Mouse (Mus musculus) R1 (cell line): ENCODE data around the gene Exoc3l4.
A peak's percentile ranks its signal among the peaks of the same experiment; 100 is the strongest.

Experiments
- DNase-seq: peaks from one replicate; pipeline ENCODE4 v3.0.0-alpha.2; 2018; ENCODE audit warnings: low read depth, low spot score

Exoc3l4 gene

DNA sequence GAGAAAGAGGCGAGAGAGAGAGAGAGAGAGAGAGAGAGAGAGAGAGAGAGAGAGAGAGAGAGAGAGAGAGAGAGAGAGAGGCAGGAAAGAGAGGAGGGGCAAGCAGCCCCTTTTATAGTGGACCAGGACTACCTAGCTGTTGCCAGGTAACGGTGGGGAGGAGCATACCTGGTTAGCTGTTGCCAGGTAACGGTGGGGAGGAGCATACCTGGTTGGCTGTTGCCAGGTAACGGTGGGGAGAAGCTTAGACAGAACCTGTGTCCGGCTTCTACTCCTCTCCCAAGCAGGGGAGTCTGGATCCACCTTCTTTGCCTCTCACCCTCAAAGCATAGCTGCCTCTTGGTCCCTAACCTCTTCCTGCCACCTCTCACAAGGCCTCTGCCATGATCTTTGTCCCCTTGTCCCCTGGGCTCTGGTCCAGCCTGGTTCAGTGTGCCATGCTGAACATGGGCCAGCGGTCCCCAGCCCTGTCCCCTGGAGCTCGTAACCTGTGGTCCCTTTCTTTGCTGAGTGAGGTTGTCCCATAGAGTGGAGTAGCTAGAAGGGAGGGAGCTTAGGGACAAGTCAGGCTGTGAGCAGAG is 17.4 kb downstream of the Exoc3l4 start:
- DNase-seq: peak; percentile 87

DNA sequence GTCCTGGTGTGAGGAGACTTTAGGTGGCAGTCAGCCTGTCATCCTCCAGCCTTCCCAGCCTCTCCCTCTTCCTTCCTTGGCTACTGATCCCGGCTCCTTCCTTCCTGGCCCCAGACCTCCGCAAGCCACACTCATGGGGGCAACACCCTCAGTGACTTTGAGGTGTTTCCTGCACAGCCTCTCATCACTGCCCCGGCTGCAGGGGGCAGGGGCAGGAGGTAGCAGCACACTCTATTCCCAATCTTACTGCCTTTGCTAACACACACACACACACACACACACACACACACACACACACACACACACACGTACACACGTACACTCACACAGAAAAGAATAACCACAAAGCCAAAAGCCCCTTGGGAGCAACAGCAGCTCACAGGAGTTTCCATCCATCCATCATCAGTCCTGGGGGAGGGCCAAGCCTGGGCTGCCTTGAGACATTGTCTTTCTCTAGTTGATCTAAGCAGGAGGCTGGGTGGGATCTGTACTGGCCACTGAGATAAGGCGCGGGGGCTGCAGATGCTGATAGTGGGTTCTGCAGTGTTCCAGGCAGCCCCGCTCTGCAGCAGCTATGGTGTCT is 18.0 kb downstream of the Exoc3l4 start:
- no peak for DNase-seq

DNA sequence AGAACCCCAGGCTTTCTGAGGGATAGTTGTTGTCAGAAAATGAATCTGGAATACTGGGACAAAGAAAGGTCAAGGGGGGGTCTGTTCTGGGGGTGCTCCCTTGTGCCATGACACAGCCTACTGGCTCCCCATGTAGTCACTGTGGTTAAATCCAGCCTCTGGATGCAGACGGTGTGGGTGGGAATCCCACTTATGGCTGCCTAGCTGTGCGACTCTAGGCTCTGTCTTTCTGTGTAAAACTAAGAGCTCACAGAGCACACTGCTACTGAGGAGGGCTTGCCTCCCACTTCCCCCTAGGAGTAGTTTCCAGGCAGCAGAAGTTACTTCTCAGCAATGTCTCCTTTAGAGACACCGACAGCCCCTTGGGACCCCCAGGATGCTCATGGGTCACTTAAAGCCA is 19.4 kb downstream of the Exoc3l4 start:
- no peak for DNase-seq

DNA sequence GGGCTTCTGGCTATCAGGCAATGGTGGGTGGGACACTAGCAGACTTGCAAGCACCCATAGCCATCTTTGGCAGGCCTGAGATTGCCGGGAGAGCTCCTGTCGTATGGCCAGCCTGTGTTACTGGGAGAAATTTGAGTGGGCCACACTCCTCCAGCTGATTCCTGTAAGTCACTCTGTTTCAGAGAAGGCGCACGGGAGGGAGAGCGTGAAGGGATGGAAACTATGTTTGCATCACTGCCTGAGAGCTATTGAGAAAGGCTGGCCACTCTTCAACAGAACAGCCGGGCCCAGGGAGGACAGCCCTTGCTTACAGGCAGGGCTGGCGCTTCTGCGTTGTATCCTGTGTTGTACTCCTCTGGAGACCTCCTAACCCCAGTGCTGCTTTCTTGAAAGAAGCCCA is 19.8 kb downstream of the Exoc3l4 start:
- no peak for DNase-seq

DNA sequence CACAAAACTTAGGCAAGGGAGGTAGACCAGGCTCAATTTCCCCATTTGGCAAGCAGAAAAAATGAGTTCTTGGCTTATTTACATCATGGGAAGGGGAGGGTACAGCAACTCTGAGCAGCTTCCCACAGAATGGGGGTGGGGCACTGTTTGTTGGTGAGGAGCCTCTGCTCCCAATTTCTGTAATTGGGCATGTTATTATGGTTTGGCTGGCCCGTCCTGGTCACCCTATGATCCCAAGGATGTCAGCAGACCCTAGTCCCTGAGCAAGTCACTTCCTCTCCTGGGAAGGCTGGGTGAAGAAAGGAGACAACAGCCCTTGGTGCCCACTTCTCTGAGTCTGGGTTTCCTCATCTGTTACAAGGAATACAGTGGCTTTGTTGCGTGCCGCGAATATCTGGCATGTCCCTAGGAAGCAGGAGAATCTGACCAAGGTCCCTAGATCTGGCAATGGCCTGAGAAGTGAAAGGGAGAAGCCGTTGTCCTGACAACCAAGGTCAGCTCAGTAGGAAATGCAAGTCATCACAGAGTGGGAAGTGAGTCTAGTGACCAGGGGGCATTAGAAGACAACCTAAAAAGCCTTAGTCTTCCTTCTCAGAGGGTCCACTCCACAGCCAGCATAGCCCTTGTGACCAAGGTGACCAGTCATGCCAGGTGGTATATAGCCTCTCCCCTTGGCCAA is 20.5 kb downstream of the Exoc3l4 start:
- DNase-seq: peak; percentile 27

DNA sequence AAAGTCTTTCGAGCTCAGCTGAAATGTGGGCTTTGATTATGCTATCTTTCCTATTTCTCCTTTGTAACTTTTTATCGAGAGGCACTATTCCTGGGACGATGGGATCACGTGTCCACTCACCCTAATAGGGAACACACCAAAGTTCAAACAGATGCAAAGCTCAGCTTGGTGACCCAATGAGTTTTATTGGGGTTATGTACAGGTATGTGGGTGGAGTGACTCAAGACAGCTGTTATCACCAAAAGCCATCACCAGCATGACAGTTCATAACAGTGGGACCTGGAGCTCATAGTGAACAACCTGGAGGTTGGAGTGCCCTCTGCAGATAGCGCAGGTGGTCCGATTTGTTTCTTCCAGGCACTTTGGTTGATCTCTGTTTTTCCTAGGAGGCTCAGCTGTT is 22.0 kb downstream of the Exoc3l4 start:
- no peak for DNase-seq

DNA sequence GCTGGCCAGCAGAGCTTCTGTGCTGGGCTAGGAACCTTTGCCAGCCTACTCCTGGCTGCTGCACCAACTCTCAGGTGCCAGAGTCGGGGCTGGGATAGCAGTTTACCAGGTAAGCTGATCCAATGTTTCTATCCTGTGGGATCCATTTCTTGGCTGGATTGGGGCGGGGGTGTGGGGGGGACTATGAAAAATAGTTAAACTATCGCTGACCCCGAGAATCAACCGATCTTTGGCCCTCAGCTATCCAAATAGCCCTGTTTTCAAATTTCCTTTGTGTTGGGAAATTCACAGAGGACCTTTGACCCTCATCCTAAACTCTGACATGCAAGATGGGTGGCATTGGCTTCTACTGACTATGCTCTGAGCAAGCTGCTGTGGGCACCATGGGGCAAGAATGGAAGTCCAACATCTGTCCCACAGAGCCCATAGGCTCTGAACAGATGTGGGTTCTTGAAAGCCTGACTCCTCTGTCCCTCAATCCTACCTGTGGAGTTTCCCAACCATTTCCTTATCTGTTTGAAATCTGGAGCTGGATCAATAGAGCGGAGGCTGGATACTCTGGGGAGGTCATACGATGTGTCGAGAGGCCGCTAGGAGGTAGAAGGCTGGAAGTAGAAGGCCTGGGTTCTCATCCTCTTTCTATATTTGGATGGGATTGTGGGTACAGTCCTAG is 24.0 kb downstream of the Exoc3l4 start:
- DNase-seq: no peak

DNA sequence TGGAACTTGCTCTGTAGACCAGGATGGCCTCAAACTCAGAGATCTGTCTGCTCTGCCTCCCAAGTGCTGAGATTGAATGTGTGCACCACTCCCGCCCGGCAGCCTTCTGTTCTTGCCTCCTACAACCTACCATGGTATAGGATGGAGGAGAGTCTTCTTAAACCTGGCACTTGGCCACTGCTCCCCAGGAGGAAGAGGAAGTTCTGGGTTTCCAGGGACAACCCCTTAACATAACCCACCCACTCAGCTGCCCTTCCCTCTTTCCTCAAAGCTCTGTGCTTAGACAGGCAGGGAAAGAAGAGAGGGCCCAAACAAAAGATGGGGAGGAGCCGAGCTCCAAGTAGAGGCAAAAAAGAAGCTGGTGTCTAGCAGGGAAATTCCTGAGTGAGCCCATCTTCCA is 24.7 kb downstream of the Exoc3l4 start:
- peak; percentile 51 for DNase-seq

DNA sequence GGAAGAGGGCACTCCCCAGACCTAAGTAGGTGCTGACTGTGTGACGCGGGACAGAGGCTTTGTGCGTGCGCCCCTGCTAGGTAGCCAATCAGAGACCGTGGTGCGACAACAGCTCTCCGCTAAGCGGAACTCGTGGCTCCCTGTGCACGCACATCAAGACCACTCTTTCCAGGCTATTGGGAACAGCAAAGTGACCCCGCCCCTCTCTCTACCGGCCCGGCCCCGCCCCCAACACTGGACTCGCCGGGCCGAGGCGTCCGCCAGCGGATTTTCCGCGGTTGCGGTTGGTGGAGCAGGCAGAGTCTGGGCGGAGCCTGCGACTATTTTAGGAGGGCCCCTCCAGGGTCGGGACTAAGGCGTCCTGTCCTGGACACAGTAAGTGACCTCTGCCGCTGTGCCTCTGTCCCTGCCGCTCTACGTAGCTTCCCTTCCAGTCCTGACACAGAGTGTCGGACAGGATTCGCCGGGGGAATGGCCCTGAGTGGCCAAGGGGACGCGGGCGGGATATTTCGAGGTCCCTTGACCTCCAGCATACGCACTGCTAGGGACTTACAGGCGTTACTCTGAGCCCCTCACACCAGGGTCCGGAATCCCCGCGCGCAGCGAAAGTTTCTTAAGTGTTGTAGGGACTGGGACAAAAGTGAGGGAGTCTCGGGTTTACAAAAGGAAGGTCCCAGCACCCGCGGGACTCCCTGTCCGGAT is 25.6 kb downstream of the Exoc3l4 start, which contains the start of gene Tnfaip2:
TSS of gene Tnfaip2 (plus strand) at position 161 of the 702 bp plus-strand sequence.
- peak; percentile 72 for DNase-seq

DNA sequence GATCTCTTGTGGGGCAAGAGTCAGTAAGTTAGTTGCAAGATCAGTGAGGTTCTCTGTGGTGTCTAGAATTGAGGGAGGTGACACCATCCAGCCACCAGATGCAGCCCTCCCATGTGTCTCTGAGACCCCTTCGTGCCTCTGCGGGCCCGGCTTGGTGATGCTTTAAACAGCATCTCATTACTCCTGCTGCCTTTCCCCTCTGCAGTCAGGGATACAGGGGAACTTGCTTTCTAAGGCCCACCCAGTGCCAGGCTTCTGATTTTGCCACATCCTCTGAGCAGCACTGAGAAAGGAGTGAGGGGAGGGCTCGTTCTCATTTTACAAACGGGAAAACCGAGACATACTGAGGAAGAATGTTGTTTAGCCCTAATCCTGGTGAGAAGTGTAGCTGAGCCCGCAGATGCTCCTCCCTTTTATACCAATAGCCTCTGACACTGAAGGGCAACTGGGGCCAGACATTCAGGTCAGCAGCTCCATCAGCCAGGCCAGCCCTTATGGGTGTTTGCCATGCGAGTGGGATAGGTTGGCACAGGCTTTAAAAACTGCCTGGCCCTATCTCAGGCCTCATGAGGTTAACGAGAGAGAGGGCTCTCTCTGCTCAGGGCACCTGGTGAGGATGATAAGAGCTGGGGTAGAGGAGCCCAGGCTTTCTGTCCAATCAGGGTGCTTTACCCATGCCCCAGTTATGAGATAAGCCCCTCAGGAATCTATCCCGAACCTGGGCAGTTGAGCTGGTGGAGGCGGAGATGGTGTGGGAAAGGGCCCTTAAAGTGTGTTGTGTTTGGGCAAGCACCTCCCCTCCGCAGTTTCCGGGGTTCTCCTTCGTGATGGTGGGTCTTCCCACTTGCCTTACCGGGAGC is 26.4 kb downstream of the Exoc3l4 start:
- DNase-seq: no peak

DNA sequence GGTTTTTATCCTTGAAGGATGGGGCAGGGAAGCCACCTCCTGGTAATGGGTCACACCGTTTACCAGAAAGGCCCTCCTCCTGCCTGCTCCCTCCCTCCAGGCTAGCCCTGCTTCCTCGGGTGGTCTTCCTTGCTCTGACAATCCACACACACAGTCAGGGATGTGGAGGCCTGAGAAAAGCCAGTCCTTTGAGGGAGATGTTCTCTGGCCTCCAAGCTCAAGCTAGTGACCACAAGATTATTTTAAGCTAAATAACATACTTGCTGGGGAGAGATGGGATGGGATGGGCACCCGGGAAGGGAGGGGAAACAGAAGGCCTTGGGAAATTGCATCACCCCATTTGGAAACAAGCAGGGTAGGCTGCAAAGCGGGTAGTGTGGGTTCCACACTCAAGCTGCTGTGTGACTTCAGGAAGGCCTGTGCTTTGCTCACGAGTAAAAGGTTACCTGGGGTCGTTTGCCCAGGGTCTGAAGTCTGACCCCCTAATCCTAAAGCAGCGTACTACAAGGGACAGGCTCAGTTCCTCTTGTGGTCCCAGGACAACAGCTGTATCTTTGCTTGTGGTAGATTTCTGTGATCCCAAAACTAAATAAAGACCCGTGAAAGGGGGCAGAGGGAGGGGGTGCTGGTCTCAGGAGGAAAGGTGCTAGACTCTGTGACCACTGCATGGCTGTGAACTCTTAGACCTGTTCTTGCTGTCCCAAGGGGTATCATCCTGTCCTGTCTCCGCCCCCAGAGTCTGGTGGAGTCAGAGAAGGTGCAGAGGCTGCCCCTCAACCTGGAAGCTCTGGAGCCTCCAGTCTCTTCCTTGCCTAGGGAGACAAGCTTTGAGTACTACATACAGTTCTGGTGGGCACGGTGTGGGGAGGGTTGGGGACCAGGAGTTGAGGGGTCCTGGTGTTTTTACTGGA is 27.4 kb downstream of the Exoc3l4 start:
- no peak for DNase-seq

DNA sequence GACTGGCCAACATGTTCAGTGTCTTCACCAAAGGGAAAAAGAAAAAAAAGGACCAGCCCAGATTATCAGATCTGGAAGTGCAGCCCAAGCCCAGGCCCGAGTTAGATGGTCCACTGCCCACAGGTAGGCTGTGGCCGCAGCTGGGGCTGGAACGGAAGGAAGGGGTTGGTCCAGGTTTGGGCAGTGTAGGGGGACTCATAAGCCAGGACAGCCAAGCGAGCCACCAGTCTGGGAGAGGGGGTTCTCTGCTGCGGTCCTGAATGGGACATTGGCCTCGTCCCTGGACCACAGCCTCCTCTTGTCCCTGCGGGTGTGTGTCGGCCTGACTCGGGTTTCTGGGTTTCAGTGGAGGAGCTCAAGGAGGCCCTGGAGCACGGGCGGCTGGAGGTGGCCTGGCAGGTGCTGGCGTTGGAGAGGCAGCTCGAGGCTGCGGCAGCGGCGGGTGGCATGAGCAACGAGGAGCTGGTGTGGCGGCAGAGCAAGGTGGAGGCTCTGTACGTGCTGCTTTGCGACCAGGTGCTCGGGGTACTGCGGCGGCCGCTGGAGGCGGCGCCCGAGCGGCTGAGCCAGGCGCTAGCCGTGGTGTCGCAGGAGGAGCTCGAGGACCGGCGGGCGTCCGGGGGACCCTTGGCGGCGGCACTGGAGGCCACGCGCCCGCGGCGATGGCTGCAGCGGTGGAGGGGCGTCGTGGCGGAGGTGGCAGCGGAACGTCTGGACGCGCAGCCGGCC is 28.5 kb downstream of the Exoc3l4 start:
- DNase-seq: no peak

DNA sequence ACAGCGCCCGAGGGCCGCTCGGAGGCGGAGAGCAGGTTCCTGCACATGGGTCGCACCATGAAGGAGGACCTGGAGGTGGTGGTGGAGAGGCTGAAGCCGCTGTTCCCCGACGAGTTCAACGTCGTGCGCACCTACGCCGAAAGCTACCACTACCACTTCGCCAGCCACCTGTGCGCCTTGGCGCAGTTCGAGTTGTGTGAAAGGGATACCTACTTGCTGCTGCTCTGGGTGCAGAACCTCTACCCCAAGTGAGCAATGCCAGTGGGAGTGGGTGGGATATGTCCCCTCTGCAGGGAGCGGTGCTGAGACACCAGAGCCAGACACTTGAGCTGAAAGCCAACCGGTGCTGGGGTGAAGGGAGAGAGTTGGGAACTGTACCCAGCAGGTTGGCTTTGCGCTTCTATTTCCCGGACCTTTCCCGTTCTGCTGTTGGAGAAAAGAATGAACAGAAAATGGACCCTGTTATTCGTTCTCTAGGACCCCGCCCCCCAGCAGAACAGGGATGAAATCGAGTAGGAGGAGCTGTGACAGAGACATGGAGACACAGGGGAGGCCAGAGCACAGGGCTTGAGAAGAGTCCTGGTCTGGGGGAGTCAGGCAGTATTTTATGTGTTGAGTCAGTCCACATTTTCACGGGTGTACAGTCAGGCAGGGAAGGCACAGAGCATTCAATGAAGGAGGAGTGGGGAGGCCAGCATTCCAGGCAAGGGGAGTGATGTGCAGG is 29.2 kb downstream of the Exoc3l4 start:
- peak; percentile 27 for DNase-seq

DNA sequence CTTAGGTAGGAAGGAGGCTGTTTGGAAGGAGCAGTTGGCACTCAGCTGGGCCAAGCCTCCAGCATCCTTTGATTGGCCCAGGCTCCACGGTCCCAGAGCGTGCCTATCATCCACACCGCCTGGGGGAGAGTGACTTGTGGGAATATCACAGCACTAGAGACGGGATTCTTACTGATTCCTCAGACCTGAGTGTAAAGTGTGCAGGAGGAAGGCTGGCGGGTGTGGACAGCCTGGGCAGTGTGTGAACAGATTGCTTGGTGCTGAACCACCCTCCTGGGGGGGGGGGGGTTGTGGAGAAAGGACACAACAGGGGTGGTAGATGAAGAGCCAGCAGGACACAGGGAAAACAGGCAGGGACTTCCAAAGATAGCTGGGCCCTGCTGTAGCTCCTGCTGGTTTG is 29.9 kb downstream of the Exoc3l4 start:
- no peak for DNase-seq

DNA sequence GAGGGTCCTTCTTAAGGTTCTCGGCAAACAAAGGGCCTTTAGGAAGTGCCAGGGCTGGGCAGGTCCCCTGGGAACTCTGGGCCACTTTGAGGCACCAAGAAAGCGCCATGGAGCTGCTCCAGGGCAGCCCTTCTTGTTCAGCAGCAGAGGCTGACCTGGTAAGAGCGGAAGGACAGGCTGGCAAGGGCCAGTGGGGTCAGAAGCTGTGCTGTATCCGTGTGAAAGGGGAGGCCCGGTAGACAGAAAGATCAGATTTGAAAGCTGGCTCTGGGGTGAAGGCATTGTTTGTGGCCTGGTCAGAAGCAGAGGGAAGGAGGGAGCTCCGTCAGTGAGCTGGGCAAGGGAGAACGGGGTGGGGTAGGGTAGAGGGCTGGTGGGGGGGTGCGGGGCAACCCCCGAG is 30.5 kb downstream of the Exoc3l4 start:
- DNase-seq: no peak

DNA sequence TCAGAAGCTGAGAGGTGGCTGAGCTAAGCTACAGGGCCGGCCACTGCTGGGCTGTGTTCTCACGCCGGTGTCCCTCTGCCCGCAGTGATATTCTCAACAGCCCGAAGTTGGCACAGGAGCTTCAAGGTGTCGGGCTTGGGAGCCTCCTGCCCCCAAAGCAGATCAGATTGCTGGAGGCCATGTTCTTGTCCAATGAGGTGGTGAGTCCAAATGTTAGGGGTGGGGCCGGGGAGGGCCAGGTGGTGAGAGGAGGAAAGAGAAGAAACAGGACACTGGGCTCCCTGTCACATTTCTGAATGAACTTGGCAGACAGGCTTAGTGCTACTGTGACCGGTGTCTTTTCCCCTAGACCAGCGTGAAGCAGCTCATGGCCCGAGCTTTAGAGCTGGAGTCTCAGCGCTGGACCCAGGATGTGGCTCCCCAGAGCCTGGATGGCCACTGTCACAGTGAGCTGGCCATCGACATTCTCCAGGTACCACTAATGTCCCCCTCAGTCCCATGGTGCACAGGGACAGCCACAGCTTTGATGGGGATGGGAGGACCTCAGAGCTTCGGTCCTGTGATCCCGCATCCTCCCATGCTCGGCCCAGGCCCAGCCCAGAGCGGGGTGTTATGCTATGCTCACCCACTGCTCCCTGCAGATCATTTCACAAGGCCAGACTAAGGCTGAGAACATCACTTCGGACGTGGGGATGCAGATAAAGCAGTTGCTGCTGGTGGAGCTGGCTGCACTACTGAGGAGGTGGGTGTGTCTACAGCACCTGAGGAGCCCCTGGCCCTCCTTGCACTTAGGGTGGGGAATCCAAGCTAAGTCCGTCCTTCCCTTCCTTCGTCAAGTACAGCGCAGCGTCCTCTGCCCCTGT is 31.3 kb downstream of the Exoc3l4 start:
- DNase-seq: no peak

DNA sequence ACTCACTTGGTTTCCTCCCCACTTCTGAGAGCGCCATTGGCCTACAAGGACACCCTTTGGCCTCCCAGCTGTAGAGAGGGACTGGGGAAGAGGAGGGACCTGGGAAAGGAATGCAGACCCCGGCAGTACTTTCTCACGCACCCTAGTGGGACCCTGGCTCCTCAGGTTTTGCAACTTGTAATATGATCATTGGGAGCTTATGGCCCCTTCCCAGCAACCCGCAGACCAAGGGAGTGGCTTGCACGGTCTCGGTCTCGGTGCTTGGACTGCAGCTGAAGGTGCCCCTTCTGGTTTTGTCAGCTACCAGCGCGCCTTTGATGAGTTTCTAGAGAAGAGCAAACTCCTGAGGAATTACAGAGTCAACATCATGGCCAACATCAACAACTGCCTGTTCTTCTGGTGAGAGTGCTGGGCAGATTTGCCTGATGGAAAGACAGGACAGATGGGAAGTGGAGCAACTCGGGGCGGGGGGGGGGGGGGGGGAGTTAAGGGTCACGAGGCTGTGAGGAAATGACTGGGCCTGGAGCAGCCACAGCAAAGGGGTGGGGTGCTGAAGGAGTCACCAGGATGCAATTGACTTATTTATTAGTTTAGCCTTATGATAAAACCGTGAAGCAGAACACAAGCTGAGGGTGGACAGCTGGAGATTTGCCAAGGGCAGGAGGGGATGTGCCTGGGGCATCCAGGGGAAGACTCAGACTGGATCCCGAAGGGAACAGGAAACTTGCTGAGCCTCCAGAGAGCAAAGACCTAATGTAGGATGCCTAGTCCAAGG is 32.3 kb downstream of the Exoc3l4 start:
- DNase-seq: no peak
